Mouse (Mus musculus) kidney, embryonic 14.5 days (tissue): ENCODE results near the gene Gfod2. TPM values are rescaled to one million over a fixed set of nuclear protein-coding genes. Genes with fewer than 3 reads are reported as not detected.

ENCODE experiments used
- ATAC-seq: fragments of 200-750 bp; cut with Nextera tagmentation; 2 replicates; pipeline ENCODE4 v1.8.0; 2017; ENCODE audit warnings: moderate number of reproducible peaks, mild to moderate bottlenecking, moderate TSS enrichment, moderate library complexity; ENCODE audit not compliant: low FRiP score, low TSS enrichment
- H3K27ac ChIP-seq: fragments of 300-500 bp; sonication (generic); 2 replicates; pipeline ENCODE4 v1.5.1; 2014; ENCODE audit warnings: low read depth, mild to moderate bottlenecking, low read length, moderate library complexity, mixed read lengths
- H3K27me3 ChIP-seq: fragments of 300-500 bp; sonication (generic); 2 replicates; pipeline ENCODE4 v1.6.1; 2014; ENCODE audit warnings: mild to moderate bottlenecking, low read length; ENCODE audit not compliant: control insufficient read depth, insufficient read depth
- H3K36me3 ChIP-seq: fragments of 300-500 bp; sonication (generic); 2 replicates; pipeline ENCODE4 v1.6.1; 2014; ENCODE audit warnings: low read length, mixed read lengths; ENCODE audit not compliant: control insufficient read depth, insufficient read depth
- H3K4me1 ChIP-seq: fragments of 300-500 bp; sonication (generic); 2 replicates; pipeline ENCODE4 v1.6.1; 2014; ENCODE audit warnings: low read length, mixed read lengths; ENCODE audit not compliant: control insufficient read depth, insufficient read depth
- H3K4me2 ChIP-seq: fragments of 300-500 bp; sonication (generic); replicated peaks from 2 replicates; pipeline ENCODE4 v1.6.1; 2014; ENCODE audit warnings: low read depth, mild to moderate bottlenecking, low read length
- H3K4me3 ChIP-seq: fragments of 300-500 bp; sonication (generic); 2 replicates; pipeline ENCODE4 v1.5.1; 2014; ENCODE audit warnings: mild to moderate bottlenecking, low read length
- H3K9ac ChIP-seq: fragments of 300-500 bp; sonication (generic); 2 replicates; pipeline ENCODE4 v1.6.1; 2014; ENCODE audit warnings: low read depth, mild to moderate bottlenecking, low read length, moderate library complexity
- H3K9me3 ChIP-seq: fragments of 300-500 bp; sonication (generic); 2 replicates; pipeline ENCODE4 v1.6.1; 2016; ENCODE audit warnings: low read length; ENCODE audit not compliant: control insufficient read depth
- WGBS: fragments of 180-500 bp; shearing (Covaris S2); extraction: QIAGEN DNeasy Blood & Tissue Kit; methylation state at CpG from one replicate; pipeline ENCODE4 v1.1.7; 2014; 5-methylcytosine and 5-hydroxymethylcytosine counted together
- polyA plus RNA-seq: library from polyadenylated mRNA; unstranded; fragments of >200 nt; fragmentation: Nextera tagmentation; extraction: Ambion mirVana; gene quantifications from 2 replicates; pipeline ENCODE4 v1.2.1, GENCODE M21; 2014

Gene Gfod2
- polyA plus RNA-seq, 1 experiment from 2014 or later: 15.8 TPM

DNA sequence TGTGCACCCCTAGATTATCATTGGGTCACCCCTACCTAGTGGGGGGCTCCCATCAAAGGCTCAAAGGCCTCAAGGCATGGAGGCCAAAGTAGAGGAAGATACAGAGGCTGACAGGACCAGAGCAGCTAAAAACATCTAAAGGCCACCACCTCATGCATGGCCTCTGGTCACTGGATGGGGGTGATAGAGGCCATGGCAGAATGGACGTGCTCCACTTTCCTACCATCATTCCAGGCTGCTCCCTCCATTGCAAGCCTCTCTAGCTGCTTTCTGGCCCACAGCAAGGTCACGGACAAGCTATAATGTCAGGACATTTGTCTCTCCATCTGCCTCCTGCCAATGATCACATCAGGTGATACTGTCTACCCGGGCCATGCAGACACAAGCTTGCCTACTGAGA, 46.2 kb downstream of the Gfod2 start:
- Histone ChIP-seq H3K27ac (no peak overlapping the region), H3K4me2 (no peak overlapping the region), H3K9me3 (no peaks in the 10 kb centered on the region), H3K4me3 (no peak overlapping the region), H3K27me3 (no peaks in the 10 kb centered on the region), H3K4me1 (no peaks in the 10 kb centered on the region), H3K36me3 (peaks cover 4% of the 10 kb centered on the region; the same call in 1 of the 2 replicates), H3K9ac (no peak overlapping the region)
- no peak for ATAC-seq
- 81% methylated on average over 3 of the region's 3 CpGs for WGBS

DNA sequence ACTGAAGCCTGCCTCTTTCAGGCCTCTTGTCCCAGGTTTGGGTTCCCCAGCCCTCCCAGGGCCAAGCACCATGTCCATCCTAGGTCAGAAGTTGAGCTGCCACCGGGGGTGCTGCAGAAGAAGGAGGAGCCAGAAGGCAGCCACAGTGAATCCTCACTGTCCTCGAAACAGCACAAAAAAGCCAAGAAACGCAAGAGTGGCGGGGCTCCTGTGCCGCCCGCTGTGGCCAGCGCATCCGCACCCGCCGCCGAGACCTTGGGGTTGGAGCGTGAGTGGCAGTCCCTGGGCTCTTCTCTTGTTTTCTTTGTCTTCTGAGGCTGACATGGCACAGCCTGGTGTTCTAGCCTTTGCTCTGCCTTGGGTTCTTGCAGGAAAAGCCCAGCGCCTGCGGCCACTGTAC, 49.1 kb downstream of the Gfod2 start:
- Histone ChIP-seq H3K9ac (no peak overlapping the region), H3K27ac (no peak overlapping the region), H3K9me3 (no peaks in the 10 kb centered on the region), H3K4me2 (no peak overlapping the region), H3K4me3 (no peak overlapping the region), H3K36me3 (peaks cover under 1% of the 10 kb centered on the region), H3K4me1 (no peaks in the 10 kb centered on the region; the same call in 1 of the 2 replicates), H3K27me3 (no peaks in the 10 kb centered on the region)
- ATAC-seq: no peak
- 84% methylated on average over 14 of the region's 14 CpGs for WGBS

DNA sequence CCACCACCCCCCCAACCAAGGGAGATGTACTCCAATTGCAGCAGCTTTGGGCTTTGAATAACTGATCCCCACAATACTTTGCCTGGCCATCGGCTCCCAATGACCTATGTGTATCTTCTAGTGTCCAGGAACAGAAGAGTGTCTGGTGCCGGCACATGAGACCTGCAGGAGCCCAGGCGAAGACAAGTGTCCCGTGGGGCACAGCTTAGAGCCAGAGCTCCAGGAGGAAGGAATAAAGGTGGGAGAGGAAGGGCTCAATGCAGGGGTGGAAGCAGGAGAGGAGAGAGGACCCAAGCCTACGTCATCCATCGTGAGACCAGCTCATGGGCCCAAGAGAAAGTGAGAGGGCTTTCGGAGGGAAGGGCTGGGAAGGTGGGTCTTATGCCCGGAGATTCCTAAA, 49.8 kb downstream of the Gfod2 start:
- WGBS: 92% methylated on average over 8 of the region's 8 CpGs
- Histone ChIP-seq H3K4me2 (no peak overlapping the region), H3K27me3 (no peaks in the 10 kb centered on the region), H3K36me3 (peaks cover 7% of the 10 kb centered on the region), H3K9me3 (no peaks in the 10 kb centered on the region), H3K9ac (no peak overlapping the region), H3K4me1 (no peaks in the 10 kb centered on the region; the same call in 1 of the 2 replicates), H3K4me3 (no peak overlapping the region), H3K27ac (no peak overlapping the region)
- ATAC-seq: no peak

DNA sequence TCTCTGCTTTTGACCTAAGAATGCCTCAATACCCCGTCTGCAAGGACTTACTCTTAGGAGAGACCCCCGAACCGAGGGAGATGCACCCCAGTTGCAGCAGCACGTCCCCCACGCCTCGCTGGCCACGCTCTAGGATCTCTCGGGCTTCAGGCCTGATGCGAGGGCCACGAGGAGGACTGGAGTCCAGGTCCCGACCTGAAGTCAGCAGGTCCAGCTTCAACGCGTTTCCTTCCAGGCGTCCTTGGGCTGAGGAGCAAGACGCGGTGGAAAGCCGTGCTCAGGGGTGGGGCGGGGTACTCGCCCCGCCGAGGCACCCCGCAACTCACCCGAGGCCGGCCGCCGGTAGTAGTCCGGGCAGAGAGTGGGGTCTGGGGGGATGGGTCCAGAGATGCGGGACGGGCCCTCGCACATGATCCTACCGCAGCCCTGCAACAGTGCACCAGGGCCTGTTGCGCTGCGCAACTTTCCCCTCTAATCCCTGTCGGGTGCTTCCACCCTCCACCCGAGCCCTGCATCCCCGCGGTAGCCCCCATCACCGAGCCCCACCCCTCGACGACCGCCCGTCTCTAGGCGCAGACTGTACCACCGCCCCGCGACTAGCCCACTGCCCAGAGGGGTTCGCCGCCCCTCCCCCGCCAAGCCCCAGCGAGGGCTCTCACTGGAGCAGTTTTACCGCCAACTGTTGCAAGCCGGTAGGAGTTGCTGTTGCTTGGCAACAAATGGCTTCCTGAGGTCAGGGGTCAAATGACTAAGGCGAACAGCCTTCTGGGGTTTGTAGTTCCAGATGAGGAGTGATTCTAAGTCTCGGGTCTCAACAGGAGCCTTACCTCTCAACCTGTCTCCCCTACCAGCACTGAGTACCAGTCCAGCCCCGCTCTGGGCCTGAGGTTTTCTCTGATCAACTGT, 50.7 kb downstream of the Gfod2 start, which contains the start of the genes 4933405L10Rik and Enkd1:
TSS of gene 4933405L10Rik (plus strand) at position 158 of the 906 bp plus-strand sequence.
TSS of gene Enkd1 (minus strand) at position 713 of the 906 bp plus-strand sequence.
- no peaks in the 10 kb centered on the region; the same call in 1 of the 2 replicates for H3K4me1 ChIP-seq
- no peak within 1 kb of the TSS for H3K27ac ChIP-seq
- H3K9me3 ChIP-seq: no peaks in the 10 kb centered on the region
- H3K27me3 ChIP-seq: no peaks in the 10 kb centered on the region
- peak within 1 kb of the TSS; percentile 79 for H3K9ac ChIP-seq
- H3K4me3 ChIP-seq: peak within 1 kb of the TSS; percentile 69
- H3K4me2 ChIP-seq: peak within 1 kb of the TSS; percentile 91
- ATAC-seq: peak; percentile 88
- peaks cover 15% of the 10 kb centered on the region for H3K36me3 ChIP-seq
- under 1% methylated on average over 55 of the region's 55 CpGs for WGBS

DNA sequence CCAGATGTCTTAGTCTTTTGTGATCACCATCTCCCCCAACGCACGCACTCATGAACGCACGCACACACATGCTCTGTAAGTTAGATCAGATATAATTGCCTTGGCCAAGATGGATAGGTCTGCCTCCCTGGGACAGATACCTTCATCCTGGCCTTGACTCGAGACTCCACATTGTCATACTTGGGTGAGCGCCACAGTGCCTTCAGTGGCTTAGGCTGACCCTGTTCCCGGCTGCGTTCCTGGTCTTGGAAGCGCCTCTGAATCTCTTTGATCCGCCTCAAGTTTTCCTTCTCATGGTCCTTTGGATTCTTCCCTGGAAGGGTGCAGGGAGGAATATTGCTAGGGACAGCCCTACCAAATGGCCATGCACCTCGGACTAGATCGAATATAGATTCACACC, 52.0 kb downstream of the Gfod2 start:
- H3K27me3 ChIP-seq: no peaks in the 10 kb centered on the region
- H3K27ac ChIP-seq: no peak overlapping the region
- no peak for ATAC-seq
- WGBS: 65% methylated on average over 12 of the region's 12 CpGs
- peaks cover 6% of the 10 kb centered on the region for H3K4me1 ChIP-seq
- H3K4me3 ChIP-seq: peak overlapping the region; percentile 69; the same call in 1 of the 2 replicates
- peak overlapping the region; percentile 91 for H3K4me2 ChIP-seq
- no peaks in the 10 kb centered on the region for H3K9me3 ChIP-seq
- peaks cover 15% of the 10 kb centered on the region for H3K36me3 ChIP-seq
- H3K9ac ChIP-seq: no peak overlapping the region

- H3K9me3 ChIP-seq: no peaks in the 10 kb centered on the region
- H3K36me3 ChIP-seq: peaks cover 15% of the 10 kb centered on the region
- no peak overlapping the region for H3K9ac ChIP-seq
- WGBS: 89% methylated on average over 6 of the region's 6 CpGs
- peaks cover 10% of the 10 kb centered on the region for H3K4me1 ChIP-seq
- no peak for ATAC-seq
- no peak overlapping the region for H3K4me3 ChIP-seq
- no peaks in the 10 kb centered on the region for H3K27me3 ChIP-seq
- H3K4me2 ChIP-seq: no peak overlapping the region
- H3K27ac ChIP-seq: no peak overlapping the region
Observed at GRCm38 (mm10) chr8:105704955-105705354, 53.5 kb downstream of the Gfod2 start.

GRCm38 (mm10) chr8:105704146-105704812, 54.2 kb downstream of the Gfod2 start:
- Histone ChIP-seq H3K27me3 (no peaks in the 10 kb centered on the region), H3K9ac (no peak overlapping the region), H3K9me3 (no peaks in the 10 kb centered on the region), H3K36me3 (peaks cover 15% of the 10 kb centered on the region), H3K27ac (no peak overlapping the region), H3K4me1 (peaks cover 15% of the 10 kb centered on the region), H3K4me3 (no peak overlapping the region), H3K4me2 (no peak overlapping the region)
- 88% methylated on average over 34 of the region's 34 CpGs for WGBS
- no peak for ATAC-seq

- no peaks in the 10 kb centered on the region for H3K9me3 ChIP-seq
- no peak overlapping the region for H3K4me2 ChIP-seq
- H3K4me1 ChIP-seq: peaks cover 15% of the 10 kb centered on the region
Observed at GRCm38 (mm10) chr8:105702731-105703415, 55.6 kb downstream of the Gfod2 start.

More at GRCm38 (mm10) chr8:105702731-105703415, 55.6 kb downstream of the Gfod2 start:
- 91% methylated on average over 24 of the region's 24 CpGs for WGBS
- Histone ChIP-seq H3K36me3 (peaks cover 26% of the 10 kb centered on the region), H3K9ac (no peak overlapping the region), H3K27me3 (no peaks in the 10 kb centered on the region), H3K27ac (no peak overlapping the region), H3K4me3 (no peak overlapping the region)
- no peak for ATAC-seq
